Comparison of ENCODE assay signal across 24 mouse cellular contexts in the genomic region with DNA sequence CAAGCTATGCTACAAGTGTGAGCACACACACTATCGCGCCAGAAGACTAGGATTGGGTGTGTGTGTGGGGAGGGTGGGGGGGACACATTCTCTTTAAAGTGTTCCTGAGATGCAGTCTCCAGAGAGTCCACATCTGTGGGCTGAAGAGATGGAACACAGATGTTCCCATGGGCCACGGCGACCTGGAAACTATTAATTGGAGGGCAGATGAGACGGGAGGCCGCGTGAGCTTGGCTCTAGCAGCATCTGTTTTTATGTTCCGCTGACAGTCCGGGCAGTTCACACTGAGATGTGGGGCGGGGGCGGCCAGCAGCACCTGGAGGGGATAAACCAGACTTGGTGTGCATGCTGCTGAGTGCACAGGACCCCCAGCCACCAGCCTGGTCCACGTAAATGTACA.
A peak's percentile ranks its signal among the peaks of the same experiment; 100 is the strongest.
DNase-seq lines count a peak whose midpoint lies in the region; ATAC-seq and TF ChIP-seq lines count a peak whose summit lies in the region.
"Had no signal": no experiment of that assay in that cellular context is flagged by ENCODE, and none has a peak within 500 bp of the region (broad histone marks: within the 10 kb centered on the region; RNA-seq: fewer than 3 reads in every experiment).

No protein-coding gene starts in this region.

- no peaks in the 10 kb centered on the region for H3K36me3 ChIP-seq in embryonic facial prominence, embryonic 15.5 days
- H3K36me3 ChIP-seq in limb, embryonic 14.5 days (ENCODE audit: control insufficient read depth, insufficient read depth, low read length): no peaks in the 10 kb centered on the region
- no peaks in the 10 kb centered on the region for H3K36me3 ChIP-seq in hindbrain, embryonic 16.5 days (ENCODE audit: control insufficient read depth, insufficient read depth, low read length)
- H3K36me3 ChIP-seq: G1E; heart, embryonic 12.5 days; hindbrain, embryonic 10.5 days had no signal

- peak; percentile 68 for DNase-seq in embryo, embryonic 10 days (ENCODE audit: low spot score)
- DNase-seq in embryo, embryonic 11 days: peak; percentile 53
- no peak for DNase-seq in limb, embryonic 14.5 days (ENCODE audit: low spot score)
- DNase-seq in spleen, postnatal 36 days (ENCODE audit: low spot score in 2 of 2): no peak
- DNase-seq in right cerebral cortex, postnatal 14 days: no peak
- DNase-seq: adrenal gland, adult 2 months; B cell, adult 2 months; cerebellum, adult 2 months; cerebellum, postnatal 25 days; heart, postnatal 10 days; kidney, postnatal 25 days had no signal

- no peaks in the 10 kb centered on the region for H3K27me3 ChIP-seq in embryonic facial prominence, embryonic 15.5 days
- H3K27me3 ChIP-seq in limb, embryonic 14.5 days (ENCODE audit: control insufficient read depth, insufficient read depth, low read length): no peaks in the 10 kb centered on the region
- no peaks in the 10 kb centered on the region for H3K27me3 ChIP-seq in hindbrain, embryonic 16.5 days (replicated peaks; ENCODE audit: control insufficient read depth, insufficient read depth, low read length)
- H3K27me3 ChIP-seq: Patski had no signal

- H3K4me3 ChIP-seq in embryonic facial prominence, embryonic 15.5 days (replicated peaks): no peak overlapping the region
- no peak overlapping the region for H3K4me3 ChIP-seq in limb, embryonic 14.5 days (replicated peaks; ENCODE audit: low read length)
- no peak overlapping the region for H3K4me3 ChIP-seq in hindbrain, embryonic 16.5 days (ENCODE audit: low read length)
- H3K4me3 ChIP-seq: heart, embryonic 12.5 days; hindbrain, embryonic 10.5 days; layer of hippocampus, adult 2 months had no signal

- WGBS in embryonic facial prominence, embryonic 15.5 days: 24% methylated on average over 12 of the region's 12 CpGs
- 31% methylated on average over 12 of the region's 12 CpGs for WGBS in limb, embryonic 14.5 days
- WGBS in hindbrain, embryonic 16.5 days: 69% methylated on average over 12 of the region's 12 CpGs

- ATAC-seq in embryonic facial prominence, embryonic 15.5 days (ENCODE audit: insufficient number of reproducible peaks, low FRiP score, low TSS enrichment, low read depth): peak; percentile 41; the same call in 1 of the 2 replicates
- 0 out of 2 replicates have a peak, but pooled peaks have one; percentile 23 for ATAC-seq in limb, embryonic 14.5 days (ENCODE audit: low FRiP score, low read depth)
- ATAC-seq in hindbrain, embryonic 16.5 days: no peak
- ATAC-seq: forebrain, embryonic 16.5 days; hindbrain, postnatal 0 days; intestine, embryonic 16.5 days; lung, postnatal 0 days; Patski had no signal

- H3K27ac ChIP-seq in embryonic facial prominence, embryonic 15.5 days (replicated peaks): 0 out of 2 replicates have a peak overlapping the region, but pooled peaks have one; percentile 39
- H3K27ac ChIP-seq in limb, embryonic 14.5 days (replicated peaks; ENCODE audit: low read depth, low read length): no peak overlapping the region
- no peak overlapping the region for H3K27ac ChIP-seq in hindbrain, embryonic 16.5 days (ENCODE audit: low read depth, low read length)
- H3K27ac ChIP-seq: hindbrain, embryonic 10.5 days; hindbrain, postnatal 0 days; layer of hippocampus, adult 2 months; macrophage had no signal

- H3K9ac ChIP-seq in embryonic facial prominence, embryonic 15.5 days: no peak overlapping the region
- H3K9ac ChIP-seq in limb, embryonic 14.5 days (ENCODE audit: low read depth, low read length, severe bottlenecking): no peak overlapping the region
- no peak overlapping the region for H3K9ac ChIP-seq in hindbrain, embryonic 16.5 days (ENCODE audit: low read depth, low read length)
- H3K9ac ChIP-seq: heart, embryonic 12.5 days had no signal

- H3K4me2 ChIP-seq in embryonic facial prominence, embryonic 15.5 days (replicated peaks): no peak overlapping the region
- H3K4me2 ChIP-seq in limb, embryonic 14.5 days (replicated peaks; ENCODE audit: low read depth, low read length, severe bottlenecking): no peak overlapping the region
- H3K4me2 ChIP-seq in hindbrain, embryonic 16.5 days (ENCODE audit: low read length): no peak overlapping the region
- H3K4me2 ChIP-seq: heart, embryonic 12.5 days; midbrain, embryonic 11.5 days had no signal

- no peaks in the 10 kb centered on the region for H3K9me3 ChIP-seq in embryonic facial prominence, embryonic 15.5 days (replicated peaks)
- no peaks in the 10 kb centered on the region for H3K9me3 ChIP-seq in limb, embryonic 14.5 days (ENCODE audit: control insufficient read depth, low read length)
- H3K9me3 ChIP-seq in hindbrain, embryonic 16.5 days (ENCODE audit: control insufficient read depth, low read length): no peaks in the 10 kb centered on the region
- H3K9me3 ChIP-seq: G1E; heart, embryonic 12.5 days; hindbrain, embryonic 10.5 days had no signal

- H3K4me1 ChIP-seq in embryonic facial prominence, embryonic 15.5 days: peaks cover 18% of the 10 kb centered on the region
- H3K4me1 ChIP-seq in limb, embryonic 14.5 days (ENCODE audit: control insufficient read depth, insufficient read depth, low read length): peaks cover 8% of the 10 kb centered on the region
- no peaks in the 10 kb centered on the region; the same call in 1 of the 2 replicates for H3K4me1 ChIP-seq in hindbrain, embryonic 16.5 days (ENCODE audit: control insufficient read depth, insufficient read depth, low read depth, low read length)

- TF ChIP-seq POLR2A in limb, embryonic 14.5 days (IDR thresholded peaks at IDR 0.05; ENCODE audit: borderline replicate concordance, extremely low read depth, insufficient read depth, insufficient read length): no peak

Comparison
In these comparisons a context has a peak if more than half of its experiments do, and no peak if none do; other contexts are left out.
1. DNase-seq: peak in embryo, embryonic 10 days (single experiment) and embryo, embryonic 11 days (single experiment); none in limb, embryonic 14.5 days (single experiment), spleen, postnatal 36 days (0 of 2) and right cerebral cortex, postnatal 14 days (single experiment).